Mouse (Mus musculus) midbrain, postnatal 0 days (tissue): Measurements from ENCODE around the gene Noc3l. TPM values are rescaled to one million over a fixed set of nuclear protein-coding genes. Genes with fewer than 3 reads are reported as not detected.

Source experiments
- ATAC-seq: fragments of 200-750 bp; cut with Nextera tagmentation; 2 replicates; pipeline ENCODE4 v1.8.0; 2017; ENCODE audit warnings: moderate number of reproducible peaks, mild to moderate bottlenecking, moderate TSS enrichment, moderate library complexity; ENCODE audit not compliant: low FRiP score
- DNase-seq: peaks from one replicate; pipeline ENCODE4 v3.0.0-alpha.2; 2015; ENCODE audit warnings: low spot score
- H3K27ac ChIP-seq: fragments of 300-500 bp; sonication (generic); 2 replicates; pipeline ENCODE4 v1.5.1; 2014; ENCODE audit warnings: low read depth, mild to moderate bottlenecking, low read length, mixed read lengths
- H3K27me3 ChIP-seq: fragments of 300-500 bp; sonication (generic); 2 replicates; pipeline ENCODE4 v1.6.1; 2014; ENCODE audit warnings: low read length, control low read depth, mixed read lengths; ENCODE audit not compliant: insufficient read depth
- H3K36me3 ChIP-seq: fragments of 300-500 bp; sonication (generic); 2 replicates; pipeline ENCODE4 v1.6.1; 2014; ENCODE audit warnings: low read length, control low read depth, mixed read lengths; ENCODE audit not compliant: insufficient read depth
- H3K4me1 ChIP-seq: fragments of 300-500 bp; sonication (generic); 2 replicates; pipeline ENCODE4 v1.6.1; 2014; ENCODE audit warnings: mild to moderate bottlenecking, control low read depth, antibody characterized with exemption, low read length, mixed read lengths; ENCODE audit not compliant: insufficient read depth
- H3K4me2 ChIP-seq: fragments of 300-500 bp; sonication (generic); 2 replicates; pipeline ENCODE4 v1.6.1; 2014; ENCODE audit warnings: low read depth, mild to moderate bottlenecking, low read length, mixed read lengths; ENCODE audit not compliant: poor library complexity, severe bottlenecking
- H3K4me3 ChIP-seq: fragments of 300-500 bp; sonication (generic); 2 replicates; pipeline ENCODE4 v1.5.1; 2014; ENCODE audit warnings: low read depth, mild to moderate bottlenecking, low read length, moderate library complexity
- H3K9ac ChIP-seq: fragments of 300-500 bp; sonication (generic); replicated peaks from 2 replicates; pipeline ENCODE4 v1.6.1; 2014; ENCODE audit warnings: mild to moderate bottlenecking, low read length, moderate library complexity, mixed read lengths; ENCODE audit not compliant: poor library complexity, severe bottlenecking
- H3K9me3 ChIP-seq: fragments of 300-500 bp; sonication (generic); 2 replicates; pipeline ENCODE4 v1.6.1; 2016; ENCODE audit warnings: low read length, control low read depth
- CTCF ChIP-seq: IDR thresholded peaks from 2 replicates; pipeline ENCODE4 v1.5.1; 2016; ENCODE audit warnings: antibody characterized with exemption, mild to moderate bottlenecking
- WGBS: fragments of 180-500 bp; shearing (Covaris S2); extraction: QIAGEN DNeasy Blood & Tissue Kit; methylation state at CpG from one replicate; pipeline ENCODE4 v1.1.7; 2014; 5-methylcytosine and 5-hydroxymethylcytosine counted together
- polyA plus RNA-seq: library from polyadenylated mRNA; unstranded; fragments of >200 nt; fragmentation: Nextera tagmentation; extraction: Ambion mirVana; gene quantifications from 2 replicates; pipeline ENCODE4 v1.2.1, GENCODE M21; 2015
- total RNA-seq: library from RNA; depleted of rRNA; stranded (reverse); fragments of >200 nt; gene quantifications from 2 replicates; pipeline ENCODE4 v1.2.3, GENCODE M21; 2014; rRNA removed

The Noc3l gene
- total and polyA plus RNA-seq, 2 experiments from 2014 or later: 2.7 to 7.9 TPM

GRCm38 (mm10) chr19:38757161-38757560, 61.9 kb downstream of the Noc3l start:
- no peaks in the 10 kb centered on the region for H3K27me3 ChIP-seq
- no peak overlapping the region for H3K4me3 ChIP-seq
- H3K9ac ChIP-seq: no peak overlapping the region
- no peak for TF ChIP-seq CTCF
- no peak for DNase-seq
- H3K4me1 ChIP-seq: no peaks in the 10 kb centered on the region
- no peaks in the 10 kb centered on the region for H3K9me3 ChIP-seq
- H3K36me3 ChIP-seq: no peaks in the 10 kb centered on the region
- H3K27ac ChIP-seq: no peak overlapping the region
- 85% methylated on average over 3 of the region's 3 CpGs for WGBS
- ATAC-seq: no peak
- no peak overlapping the region for H3K4me2 ChIP-seq

- no peak for ATAC-seq
- 69% methylated on average over 4 of the region's 4 CpGs for WGBS
Observed at GRCm38 (mm10) chr19:38750192-38750591, 68.8 kb downstream of the Noc3l start.

GRCm38 (mm10) chr19:38746492-38747014, 72.5 kb downstream of the Noc3l start:
- Histone ChIP-seq H3K4me1 (no peaks in the 10 kb centered on the region), H3K4me3 (no peak overlapping the region), H3K9ac (no peak overlapping the region), H3K4me2 (no peak overlapping the region), H3K27me3 (no peaks in the 10 kb centered on the region), H3K27ac (no peak overlapping the region), H3K36me3 (no peaks in the 10 kb centered on the region), H3K9me3 (no peaks in the 10 kb centered on the region)
- DNase-seq: no peak
- no peak for ATAC-seq
- no peak for TF ChIP-seq CTCF
- WGBS: 81% methylated on average over 6 of the region's 6 CpGs

More at GRCm38 (mm10) chr19:38750192-38750591, 68.8 kb downstream of the Noc3l start:
- no peak overlapping the region for H3K27ac ChIP-seq
- H3K27me3 ChIP-seq: no peaks in the 10 kb centered on the region
- H3K9ac ChIP-seq: no peak overlapping the region
- H3K4me1 ChIP-seq: no peaks in the 10 kb centered on the region
- H3K4me3 ChIP-seq: no peak overlapping the region
- peak; percentile 65 for TF ChIP-seq CTCF
- H3K36me3 ChIP-seq: no peaks in the 10 kb centered on the region
- no peak overlapping the region for H3K4me2 ChIP-seq
- DNase-seq: peak; percentile 45
- H3K9me3 ChIP-seq: no peaks in the 10 kb centered on the region

GRCm38 (mm10) chr19:38745810-38746491, 73.1 kb downstream of the Noc3l start:
- H3K27me3 ChIP-seq: no peaks in the 10 kb centered on the region
- H3K27ac ChIP-seq: no peak overlapping the region
- no peak overlapping the region for H3K4me3 ChIP-seq
- no peak for ATAC-seq
- no peaks in the 10 kb centered on the region for H3K36me3 ChIP-seq
- no peak for TF ChIP-seq CTCF
- no peak overlapping the region for H3K9ac ChIP-seq
- H3K4me2 ChIP-seq: no peak overlapping the region
- WGBS: 78% methylated on average over 10 of the region's 10 CpGs
- DNase-seq: no peak
- H3K4me1 ChIP-seq: no peaks in the 10 kb centered on the region
- no peaks in the 10 kb centered on the region for H3K9me3 ChIP-seq

- Histone ChIP-seq H3K36me3 (no peaks in the 10 kb centered on the region), H3K9ac (no peak overlapping the region), H3K4me1 (no peaks in the 10 kb centered on the region), H3K9me3 (no peaks in the 10 kb centered on the region), H3K27ac (no peak overlapping the region), H3K27me3 (no peaks in the 10 kb centered on the region), H3K4me2 (no peak overlapping the region), H3K4me3 (no peak overlapping the region)
- no peak for DNase-seq
- WGBS: 86% methylated on average over 8 of the region's 8 CpGs
- no peak for TF ChIP-seq CTCF
- ATAC-seq: no peak
Observed at GRCm38 (mm10) chr19:38744546-38744945, 74.5 kb downstream of the Noc3l start.

Other genes starting within 250 kb of the Noc3l start
- gene Tbc1d12, start 17.3 kb upstream of the Noc3l start, total RNA-seq: 28.8 and 39.4 TPM in 2 replicates
- 5.3 and 6.2 TPM in 2 replicates for gene Tbc1d12, start 17.3 kb upstream of the Noc3l start, polyA plus RNA-seq
- gene Hells, start 111.7 kb upstream of the Noc3l start, total RNA-seq: 3.7 and 5.5 TPM in 2 replicates
- 3.6 and 4.8 TPM in 2 replicates for gene Hells, start 111.7 kb upstream of the Noc3l start, polyA plus RNA-seq
- 0.38 TPM in 1 of 2 replicates, not detected in the other for gene Cyp2c55, start 187.8 kb upstream of the Noc3l start, total RNA-seq
- gene Cyp2c55, start 187.8 kb upstream of the Noc3l start, polyA plus RNA-seq: 0.07 and 0.09 TPM in 2 replicates
- gene Cyp2c65, start 241.8 kb upstream of the Noc3l start, total RNA-seq: not detected in 2 replicates
- gene Cyp2c65, start 241.8 kb upstream of the Noc3l start, polyA plus RNA-seq: 0.09 TPM in 1 of 2 replicates, not detected in the other